Mouse (Mus musculus) testis, adult 2 months (tissue): ENCODE measurements around the gene Afmid.

Source experiments
- CTCF ChIP-seq: fragments of 200-500 bp; IDR thresholded peaks from 2 replicates; pipeline ENCODE4 v1.5.1; 2012; ENCODE audit warnings: low read depth, mild to moderate bottlenecking, inconsistent platforms, low read length, moderate library complexity; ENCODE audit not compliant: control insufficient read depth, insufficient read depth, insufficient replicate concordance
- POLR2A ChIP-seq: fragments of 200-500 bp; IDR thresholded peaks from 2 replicates; pipeline ENCODE4 v1.6.1; 2012; ENCODE audit warnings: low read depth, mild to moderate bottlenecking, inconsistent platforms, low read length, moderate library complexity; ENCODE audit not compliant: control insufficient read depth

GRCm38 (mm10) chr11:117864805-117865204 lies 39.1 kb downstream of the Afmid start:
- no peak for TF ChIP-seq CTCF
- no peak for TF ChIP-seq POLR2A
